Mouse (Mus musculus): ENCODE measurements at regions not wholly inside any gene's neighbourhood (a gene's known extent, or its start where the extent isn't known, plus 50 kb on each side); places are given as distances from the start of the nearest gene placed in this dataset.

GRCm38 (mm10) chr16:87796514-87797248, 97.9 kb downstream of the Bach1 start:
- TF ChIP-seq CTCF (IDR thresholded peaks at IDR 0.05; ENCODE audit: extremely low read depth, insufficient read length, insufficient replicate concordance, low read depth, low read length) (no peak), POLR2A (IDR thresholded peaks at IDR 0.05; ENCODE audit: low read depth, low read length) (no peak)

Measured in small intestine, adult 2 months (tissue).